Mouse (Mus musculus): ENCODE measurements around the gene Zbed3.

DNA sequence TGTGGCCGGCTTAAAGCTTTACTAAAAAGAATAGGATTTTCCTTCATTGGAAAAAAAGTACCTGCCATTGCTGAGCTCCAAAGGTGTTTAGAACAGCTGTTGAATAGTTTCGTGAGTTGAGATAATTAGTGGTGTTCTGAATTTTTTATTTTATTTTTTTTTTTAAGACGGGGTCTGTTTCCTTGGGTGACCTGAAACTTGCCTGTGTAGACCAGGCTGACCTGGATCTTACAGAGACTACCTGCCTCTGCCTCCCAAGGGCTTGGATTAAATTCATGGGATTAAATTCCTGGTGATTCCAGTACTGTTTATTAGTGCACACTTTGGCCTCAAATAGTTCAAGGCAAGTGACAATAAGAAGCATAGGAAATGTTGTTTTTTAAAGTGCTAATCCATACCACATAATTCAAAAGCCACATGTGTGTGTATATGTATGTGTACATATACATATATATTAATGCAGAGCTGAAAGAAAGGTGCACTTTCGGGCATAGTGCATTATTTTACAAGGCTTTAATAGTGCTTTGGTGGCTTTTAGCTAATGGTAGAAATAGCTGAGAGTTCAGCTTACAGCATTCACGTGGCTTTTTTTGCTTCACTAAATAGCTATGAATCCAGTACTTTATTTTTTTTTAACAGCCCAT is 2.6 kb downstream of the Zbed3 start:
- TF ChIP-seq CTCF (IDR thresholded peaks at IDR 0.05), result no peak
- TF ChIP-seq EP300 (IDR thresholded peaks at IDR 0.05), result no peak

All from lung, postnatal 0 days (tissue).